Comparison of ENCODE assay signal across 8 mouse cellular contexts in genomic region chr1:118768831-118769230, GRCm38 (mm10).
A peak's percentile ranks its signal among the peaks of the same experiment; 100 is the strongest.
DNase-seq lines count a peak whose midpoint lies in the region; ATAC-seq lines count a peak whose summit lies in the region.

No protein-coding gene starts in this region.

- no peaks in the 10 kb centered on the region for H3K4me1 ChIP-seq in forebrain, embryonic 14.5 days (ENCODE audit: control insufficient read depth, insufficient read depth, low read length)
- H3K4me1 ChIP-seq in neural tube, embryonic 12.5 days, result no peaks in the 10 kb centered on the region

- ATAC-seq in forebrain, embryonic 14.5 days, result peak; percentile 41
- ATAC-seq in neural tube, embryonic 12.5 days (ENCODE audit: low FRiP score, low read depth), result peak; percentile 7; the same call in 1 of the 2 replicates
- no peak for ATAC-seq in erythroid progenitor cell, adult 5-6 weeks (replicated peaks; ENCODE audit: low FRiP score, poor library complexity, severe bottlenecking)

- no peak overlapping the region for H3K27ac ChIP-seq in forebrain, embryonic 14.5 days (ENCODE audit: low read depth, low read length)
- H3K27ac ChIP-seq in neural tube, embryonic 12.5 days, result no peak overlapping the region

- H3K9me3 ChIP-seq in forebrain, embryonic 14.5 days (replicated peaks; ENCODE audit: control insufficient read depth, low read length), result no peaks in the 10 kb centered on the region
- H3K9me3 ChIP-seq in neural tube, embryonic 12.5 days, result no peaks in the 10 kb centered on the region

- H3K4me3 ChIP-seq in forebrain, embryonic 14.5 days (ENCODE audit: low read depth, low read length), result no peak overlapping the region
- H3K4me3 ChIP-seq in neural tube, embryonic 12.5 days, result no peak overlapping the region

- H3K4me2 ChIP-seq in forebrain, embryonic 14.5 days (ENCODE audit: low read length), result no peak overlapping the region
- no peak overlapping the region for H3K4me2 ChIP-seq in neural tube, embryonic 12.5 days (replicated peaks)

- peak; percentile 48 for DNase-seq in adrenal gland, postnatal 10 days
- DNase-seq in adrenal gland, adult 8-10 months, result no peak
- peak; percentile 2 for DNase-seq in thymus, postnatal 0 days (ENCODE audit: low spot score)
- no peak for DNase-seq in thymus, postnatal 36 days
- DNase-seq in forebrain, embryonic 14.5 days (ENCODE audit: low spot score), result peak; percentile 84
- peak; percentile 26 for DNase-seq in left cerebral cortex, adult 8-10 months (ENCODE audit: low spot score in 2 of 2)

- H3K27me3 ChIP-seq in forebrain, embryonic 14.5 days (replicated peaks; ENCODE audit: control insufficient read depth, insufficient read depth, low read length), result no peaks in the 10 kb centered on the region
- no peaks in the 10 kb centered on the region for H3K27me3 ChIP-seq in neural tube, embryonic 12.5 days (replicated peaks)

- WGBS in forebrain, embryonic 14.5 days, result 25% methylated on average over 4 of the region's 4 CpGs
- WGBS in neural tube, embryonic 12.5 days, result 29% methylated on average over 4 of the region's 4 CpGs

- H3K9ac ChIP-seq in forebrain, embryonic 14.5 days (ENCODE audit: low read length), result no peak overlapping the region
- H3K9ac ChIP-seq in neural tube, embryonic 12.5 days, result no peak overlapping the region

- H3K36me3 ChIP-seq in forebrain, embryonic 14.5 days (ENCODE audit: control insufficient read depth, insufficient read depth, low read length), result no peaks in the 10 kb centered on the region
- no peaks in the 10 kb centered on the region for H3K36me3 ChIP-seq in neural tube, embryonic 12.5 days

Comparison
In these comparisons a context has a peak if more than half of its experiments do, and no peak if none do; other contexts are left out.
1. DNase-seq: peak in adrenal gland, postnatal 10 days (single experiment), thymus, postnatal 0 days (single experiment), forebrain, embryonic 14.5 days (single experiment) and left cerebral cortex, adult 8-10 months (2 of 2); none in adrenal gland, adult 8-10 months (single experiment) and thymus, postnatal 36 days (0 of 2).